Mouse (Mus musculus) midbrain, embryonic 13.5 days (tissue): Measurements from ENCODE around the gene Sowahb. TPM values are rescaled to one million over a fixed set of nuclear protein-coding genes. Genes with fewer than 3 reads are reported as not detected.

ENCODE experiments used
- ATAC-seq: fragments of 200-750 bp; cut with Nextera tagmentation; 2 replicates; pipeline ENCODE4 v1.8.0; 2017; ENCODE audit warnings: mild to moderate bottlenecking, moderate TSS enrichment, moderate library complexity
- H3K27ac ChIP-seq: fragments of 300-500 bp; sonication (generic); 2 replicates; pipeline ENCODE4 v1.5.1; 2015; ENCODE audit warnings: inconsistent platforms, mild to moderate bottlenecking, moderate library complexity
- H3K27me3 ChIP-seq: fragments of 300-500 bp; sonication (generic); 2 replicates; pipeline ENCODE4 v1.6.1; 2015; ENCODE audit warnings: mild to moderate bottlenecking, inconsistent platforms
- H3K36me3 ChIP-seq: fragments of 300-500 bp; sonication (generic); 2 replicates; pipeline ENCODE4 v1.6.1; 2015; ENCODE audit warnings: mild to moderate bottlenecking, inconsistent platforms
- H3K4me1 ChIP-seq: fragments of 300-500 bp; sonication (generic); replicated peaks from 2 replicates; pipeline ENCODE4 v1.6.1; 2015; ENCODE audit warnings: inconsistent platforms
- H3K4me2 ChIP-seq: fragments of 300-500 bp; sonication (generic); replicated peaks from 2 replicates; pipeline ENCODE4 v1.6.1; 2015; ENCODE audit warnings: moderate library complexity, mild to moderate bottlenecking, inconsistent platforms
- H3K4me3 ChIP-seq: fragments of 300-500 bp; sonication (generic); replicated peaks from 2 replicates; pipeline ENCODE4 v1.5.1; 2015; ENCODE audit warnings: mild to moderate bottlenecking, inconsistent platforms
- H3K9ac ChIP-seq: fragments of 300-500 bp; sonication (generic); replicated peaks from 2 replicates; pipeline ENCODE4 v1.6.1; 2015; ENCODE audit warnings: mild to moderate bottlenecking, inconsistent platforms
- H3K9me3 ChIP-seq: fragments of 300-500 bp; sonication (generic); 2 replicates; pipeline ENCODE4 v1.6.1; 2016; ENCODE audit warnings: mild to moderate bottlenecking, inconsistent platforms
- WGBS: fragments of 180-500 bp; shearing (Covaris S2); methylation state at CpG from one replicate; pipeline ENCODE4 v1.1.7; 2015; 5-methylcytosine and 5-hydroxymethylcytosine counted together
- polyA plus RNA-seq: library from polyadenylated mRNA; unstranded; fragments of >200 nt; fragmentation: Nextera tagmentation; extraction: Ambion mirVana; gene quantifications from 2 replicates; pipeline ENCODE4 v1.2.1, GENCODE M21; 2015

Sowahb gene
- polyA plus RNA-seq, 1 experiment from 2014 or later, result not detected

- H3K36me3 ChIP-seq, result no peaks in the 10 kb centered on the region
These were observed 4.7 kb downstream of the Sowahb start for GRCm38 (mm10) chr5:93040095-93040494.

GRCm38 (mm10) chr5:93036254-93036653, 8.6 kb downstream of the Sowahb start:
- Histone ChIP-seq H3K9me3 (no peaks in the 10 kb centered on the region), H3K36me3 (no peaks in the 10 kb centered on the region), H3K27me3 (peaks cover 5% of the 10 kb centered on the region), H3K4me2 (no peak overlapping the region), H3K9ac (no peak overlapping the region), H3K4me1 (no peaks in the 10 kb centered on the region), H3K4me3 (no peak overlapping the region), H3K27ac (no peak overlapping the region)
- no peak for ATAC-seq
- WGBS, result 79% methylated on average over 7 of the region's 7 CpGs

More at GRCm38 (mm10) chr5:93040095-93040494, 4.7 kb downstream of the Sowahb start:
- 64% methylated on average over 5 of the region's 5 CpGs for WGBS
- ATAC-seq, result no peak
- Histone ChIP-seq H3K4me1 (peaks cover 16% of the 10 kb centered on the region), H3K9ac (no peak overlapping the region), H3K27ac (no peak overlapping the region), H3K4me2 (no peak overlapping the region), H3K27me3 (peaks cover 43% of the 10 kb centered on the region), H3K9me3 (no peaks in the 10 kb centered on the region), H3K4me3 (no peak overlapping the region)

- H3K9ac ChIP-seq, result no peak overlapping the region
- H3K4me2 ChIP-seq, result no peak overlapping the region
- H3K4me1 ChIP-seq, result no peaks in the 10 kb centered on the region
- H3K9me3 ChIP-seq, result no peaks in the 10 kb centered on the region
- H3K36me3 ChIP-seq, result no peaks in the 10 kb centered on the region
- no peak overlapping the region for H3K27ac ChIP-seq
- 0 out of 2 replicates have a peak, but pooled peaks cover 4% of the 10 kb centered on the region for H3K27me3 ChIP-seq
- no peak overlapping the region for H3K4me3 ChIP-seq
- ATAC-seq, result no peak
- WGBS, result 57% methylated on average over 1 of the region's 1 CpGs
These were observed 9.5 kb downstream of the Sowahb start for GRCm38 (mm10) chr5:93035285-93035684.

- Histone ChIP-seq H3K4me3 (no peak overlapping the region), H3K27me3 (no peaks in the 10 kb centered on the region), H3K4me2 (no peak overlapping the region), H3K27ac (no peak overlapping the region), H3K9me3 (no peaks in the 10 kb centered on the region), H3K36me3 (no peaks in the 10 kb centered on the region), H3K9ac (no peak overlapping the region), H3K4me1 (no peaks in the 10 kb centered on the region)
- ATAC-seq, result no peak
- WGBS, result 83% methylated on average over 5 of the region's 5 CpGs
These were observed 11.5 kb downstream of the Sowahb start for GRCm38 (mm10) chr5:93033087-93033870.

- ATAC-seq, result no peak
- 89% methylated on average over 4 of the region's 4 CpGs for WGBS
- Histone ChIP-seq H3K27me3 (no peaks in the 10 kb centered on the region), H3K4me2 (no peak overlapping the region), H3K9me3 (no peaks in the 10 kb centered on the region), H3K36me3 (no peaks in the 10 kb centered on the region), H3K27ac (no peak overlapping the region), H3K4me3 (no peak overlapping the region), H3K4me1 (no peaks in the 10 kb centered on the region), H3K9ac (no peak overlapping the region)
These were observed 12.2 kb downstream of the Sowahb start for GRCm38 (mm10) chr5:93032621-93033020.

- Histone ChIP-seq H3K4me2 (no peak overlapping the region), H3K4me3 (no peak overlapping the region), H3K9ac (no peak overlapping the region), H3K9me3 (no peaks in the 10 kb centered on the region), H3K36me3 (no peaks in the 10 kb centered on the region), H3K27ac (no peak overlapping the region), H3K27me3 (no peaks in the 10 kb centered on the region), H3K4me1 (no peaks in the 10 kb centered on the region)
- ATAC-seq, result no peak
- 49% methylated on average over 3 of the region's 3 CpGs for WGBS
These were observed 14.0 kb downstream of the Sowahb start for GRCm38 (mm10) chr5:93030869-93031268.

GRCm38 (mm10) chr5:93030411-93030810, 14.4 kb downstream of the Sowahb start:
- H3K27ac ChIP-seq, result no peak overlapping the region
- WGBS, result 89% methylated on average over 5 of the region's 5 CpGs
- no peak overlapping the region for H3K9ac ChIP-seq
- H3K4me3 ChIP-seq, result no peak overlapping the region
- H3K36me3 ChIP-seq, result no peaks in the 10 kb centered on the region
- no peaks in the 10 kb centered on the region for H3K9me3 ChIP-seq
- H3K27me3 ChIP-seq, result no peaks in the 10 kb centered on the region
- no peaks in the 10 kb centered on the region for H3K4me1 ChIP-seq
- no peak for ATAC-seq
- H3K4me2 ChIP-seq, result no peak overlapping the region

GRCm38 (mm10) chr5:93027120-93027675, 17.6 kb downstream of the Sowahb start:
- Histone ChIP-seq H3K9ac (no peak overlapping the region), H3K27me3 (no peaks in the 10 kb centered on the region), H3K4me2 (no peak overlapping the region), H3K4me1 (no peaks in the 10 kb centered on the region; the same call in 1 of the 2 replicates), H3K27ac (no peak overlapping the region), H3K4me3 (no peak overlapping the region), H3K9me3 (no peaks in the 10 kb centered on the region), H3K36me3 (no peaks in the 10 kb centered on the region)
- WGBS, result 58% methylated on average over 9 of the region's 9 CpGs
- no peak for ATAC-seq

GRCm38 (mm10) chr5:93026437-93027119, 18.2 kb downstream of the Sowahb start:
- no peak overlapping the region for H3K4me2 ChIP-seq
- H3K4me3 ChIP-seq, result no peak overlapping the region
- no peak for ATAC-seq
- no peak overlapping the region for H3K27ac ChIP-seq
- 59% methylated on average over 4 of the region's 4 CpGs for WGBS
- no peak overlapping the region for H3K9ac ChIP-seq
- no peaks in the 10 kb centered on the region for H3K27me3 ChIP-seq
- no peaks in the 10 kb centered on the region for H3K36me3 ChIP-seq
- no peaks in the 10 kb centered on the region for H3K9me3 ChIP-seq
- H3K4me1 ChIP-seq, result no peaks in the 10 kb centered on the region; the same call in 1 of the 2 replicates

- no peak for ATAC-seq
- Histone ChIP-seq H3K9ac (no peak overlapping the region), H3K36me3 (no peaks in the 10 kb centered on the region), H3K4me1 (no peaks in the 10 kb centered on the region; the same call in 1 of the 2 replicates), H3K27me3 (no peaks in the 10 kb centered on the region), H3K27ac (no peak overlapping the region), H3K4me2 (no peak overlapping the region), H3K9me3 (no peaks in the 10 kb centered on the region), H3K4me3 (no peak overlapping the region)
- WGBS, result 32% methylated on average over 7 of the region's 7 CpGs
These were observed 20.0 kb downstream of the Sowahb start for GRCm38 (mm10) chr5:93024754-93025280.

GRCm38 (mm10) chr5:93022126-93022797, 22.6 kb downstream of the Sowahb start:
- Histone ChIP-seq H3K36me3 (no peaks in the 10 kb centered on the region), H3K9ac (no peak overlapping the region), H3K27me3 (no peaks in the 10 kb centered on the region), H3K27ac (no peak overlapping the region), H3K4me3 (no peak overlapping the region), H3K9me3 (no peaks in the 10 kb centered on the region), H3K4me2 (no peak overlapping the region), H3K4me1 (no peaks in the 10 kb centered on the region; the same call in 1 of the 2 replicates)
- WGBS, result 65% methylated on average over 7 of the region's 7 CpGs
- ATAC-seq, result no peak
